Mouse (Mus musculus) midbrain, embryonic 15.5 days (tissue): ENCODE results near the gene Amn. TPM values are rescaled to one million over a fixed set of nuclear protein-coding genes. Genes with fewer than 3 reads are reported as not detected.

Source experiments
- ATAC-seq: fragments of 200-750 bp; cut with Nextera tagmentation; replicated peaks from 2 replicates; pipeline ENCODE4 v1.8.0; 2017; ENCODE audit warnings: moderate TSS enrichment
- H3K27ac ChIP-seq: fragments of 300-500 bp; sonication (generic); 2 replicates; pipeline ENCODE4 v1.5.1; 2015; ENCODE audit warnings: mild to moderate bottlenecking, inconsistent platforms
- H3K27me3 ChIP-seq: fragments of 300-500 bp; sonication (generic); replicated peaks from 2 replicates; pipeline ENCODE4 v1.6.1; 2015; ENCODE audit warnings: inconsistent platforms
- H3K36me3 ChIP-seq: fragments of 300-500 bp; sonication (generic); replicated peaks from 2 replicates; pipeline ENCODE4 v1.6.1; 2015; ENCODE audit warnings: inconsistent platforms
- H3K4me1 ChIP-seq: fragments of 300-500 bp; sonication (generic); 2 replicates; pipeline ENCODE4 v1.6.1; 2015; ENCODE audit warnings: inconsistent platforms
- H3K4me2 ChIP-seq: fragments of 300-500 bp; sonication (generic); 2 replicates; pipeline ENCODE4 v1.6.1; 2015; ENCODE audit warnings: inconsistent platforms, mild to moderate bottlenecking, moderate library complexity
- H3K4me3 ChIP-seq: fragments of 300-500 bp; sonication (generic); 2 replicates; pipeline ENCODE4 v1.5.1; 2015; ENCODE audit warnings: mild to moderate bottlenecking, inconsistent platforms
- H3K9ac ChIP-seq: fragments of 300-500 bp; sonication (generic); 2 replicates; pipeline ENCODE4 v1.6.1; 2015; ENCODE audit warnings: mild to moderate bottlenecking, inconsistent platforms
- H3K9me3 ChIP-seq: fragments of 300-500 bp; sonication (generic); 2 replicates; pipeline ENCODE4 v1.6.1; 2016; ENCODE audit warnings: inconsistent platforms
- WGBS: fragments of 180-500 bp; shearing (Covaris S2); methylation state at CpG from one replicate; pipeline ENCODE4 v1.1.7; 2015; ENCODE audit warnings: mixed read lengths; 5-methylcytosine and 5-hydroxymethylcytosine counted together
- polyA plus RNA-seq: library from polyadenylated mRNA; unstranded; fragments of >200 nt; fragmentation: Nextera tagmentation; extraction: Ambion mirVana; gene quantifications from 2 replicates; pipeline ENCODE4 v1.2.1, GENCODE M21; 2015

Gene Amn
- polyA plus RNA-seq, 1 experiment from 2014 or later = 13.9 TPM

GRCm38 (mm10) chr12:111271966-111272365 is 1.1 kb downstream of the Amn start:
- no peak for ATAC-seq
- Histone ChIP-seq H3K36me3 (no peaks in the 10 kb centered on the region), H3K4me1 (peaks cover 21% of the 10 kb centered on the region), H3K27ac (no peak overlapping the region), H3K4me2 (no peak overlapping the region), H3K9ac (no peak overlapping the region), H3K9me3 (no peaks in the 10 kb centered on the region), H3K4me3 (no peak overlapping the region), H3K27me3 (peaks cover 76% of the 10 kb centered on the region)
- 26% methylated on average over 8 of the region's 8 CpGs for WGBS

- H3K27me3 ChIP-seq = peaks cover 81% of the 10 kb centered on the region
- no peaks in the 10 kb centered on the region for H3K36me3 ChIP-seq
- no peak for ATAC-seq
- H3K4me3 ChIP-seq = no peak overlapping the region
- H3K27ac ChIP-seq = no peak overlapping the region
- H3K4me1 ChIP-seq = peaks cover 21% of the 10 kb centered on the region
- H3K4me2 ChIP-seq = no peak overlapping the region
- H3K9me3 ChIP-seq = no peaks in the 10 kb centered on the region
- 21% methylated on average over 12 of the region's 12 CpGs for WGBS
- H3K9ac ChIP-seq = no peak overlapping the region
These were observed 1.5 kb downstream of the Amn start for GRCm38 (mm10) chr12:111272420-111272819.

GRCm38 (mm10) chr12:111274006-111274405 is 3.1 kb downstream of the Amn start:
- peaks cover 21% of the 10 kb centered on the region for H3K4me1 ChIP-seq
- peaks cover 82% of the 10 kb centered on the region for H3K27me3 ChIP-seq
- H3K27ac ChIP-seq = no peak overlapping the region
- no peaks in the 10 kb centered on the region; the same call in 1 of the 2 replicates for H3K9me3 ChIP-seq
- H3K4me2 ChIP-seq = peak overlapping the region; percentile 79
- 0 out of 2 replicates have a peak, but pooled peaks have one; percentile 11 for ATAC-seq
- 3% methylated on average over 28 of the region's 28 CpGs for WGBS
- H3K9ac ChIP-seq = peak overlapping the region; percentile 33; the same call in 1 of the 2 replicates
- H3K4me3 ChIP-seq = peak overlapping the region; percentile 41
- H3K36me3 ChIP-seq = no peaks in the 10 kb centered on the region

- peak overlapping the region; percentile 41 for H3K4me3 ChIP-seq
- peak overlapping the region; percentile 79 for H3K4me2 ChIP-seq
- H3K9me3 ChIP-seq = no peaks in the 10 kb centered on the region; the same call in 1 of the 2 replicates
- H3K27me3 ChIP-seq = peaks cover 81% of the 10 kb centered on the region
- ATAC-seq = 0 out of 2 replicates have a peak, but pooled peaks have one; percentile 41
- H3K4me1 ChIP-seq = peaks cover 21% of the 10 kb centered on the region
- H3K27ac ChIP-seq = no peak overlapping the region
- peak overlapping the region; percentile 33 for H3K9ac ChIP-seq
- H3K36me3 ChIP-seq = no peaks in the 10 kb centered on the region
- 2% methylated on average over 78 of the region's 80 CpGs for WGBS
These were observed 3.7 kb downstream of the Amn start for GRCm38 (mm10) chr12:111274447-111275149.

- no peaks in the 10 kb centered on the region for H3K36me3 ChIP-seq
- WGBS = 2% methylated on average over 58 of the region's 58 CpGs
- H3K27me3 ChIP-seq = peaks cover 74% of the 10 kb centered on the region
- H3K9ac ChIP-seq = peak overlapping the region; percentile 33
- H3K9me3 ChIP-seq = no peaks in the 10 kb centered on the region; the same call in 1 of the 2 replicates
- H3K4me2 ChIP-seq = peak overlapping the region; percentile 79
- no peak overlapping the region for H3K27ac ChIP-seq
- peak; percentile 38; the same call in 1 of the 2 replicates for ATAC-seq
- H3K4me3 ChIP-seq = peak overlapping the region; percentile 41
- peaks cover 21% of the 10 kb centered on the region for H3K4me1 ChIP-seq
These were observed 4.4 kb downstream of the Amn start for GRCm38 (mm10) chr12:111275150-111275841.

- H3K4me1 ChIP-seq = peaks cover 21% of the 10 kb centered on the region
- no peak for ATAC-seq
- no peak overlapping the region for H3K4me3 ChIP-seq
- 55% methylated on average over 6 of the region's 6 CpGs for WGBS
- H3K27me3 ChIP-seq = peaks cover 64% of the 10 kb centered on the region
- H3K27ac ChIP-seq = no peak overlapping the region
- no peak overlapping the region for H3K9ac ChIP-seq
- no peaks in the 10 kb centered on the region for H3K36me3 ChIP-seq
- no peak overlapping the region for H3K4me2 ChIP-seq
- no peaks in the 10 kb centered on the region; the same call in 1 of the 2 replicates for H3K9me3 ChIP-seq
These were observed 5.5 kb downstream of the Amn start for GRCm38 (mm10) chr12:111276371-111276770.

- H3K4me1 ChIP-seq = peaks cover 10% of the 10 kb centered on the region
- no peak for ATAC-seq
- H3K9ac ChIP-seq = no peak overlapping the region
- no peaks in the 10 kb centered on the region; the same call in 1 of the 2 replicates for H3K9me3 ChIP-seq
- no peak overlapping the region for H3K4me3 ChIP-seq
- H3K27ac ChIP-seq = no peak overlapping the region
- no peaks in the 10 kb centered on the region for H3K36me3 ChIP-seq
- WGBS = 59% methylated on average over 4 of the region's 4 CpGs
- no peak overlapping the region for H3K4me2 ChIP-seq
- 0 out of 2 replicates have a peak, but pooled peaks cover 4% of the 10 kb centered on the region for H3K27me3 ChIP-seq
These were observed 12.7 kb downstream of the Amn start for GRCm38 (mm10) chr12:111283573-111283972.

- Histone ChIP-seq H3K27me3 (no peaks in the 10 kb centered on the region), H3K9ac (no peak overlapping the region), H3K4me1 (peaks cover 10% of the 10 kb centered on the region), H3K27ac (no peak overlapping the region), H3K9me3 (no peaks in the 10 kb centered on the region), H3K4me3 (no peak overlapping the region), H3K36me3 (no peaks in the 10 kb centered on the region), H3K4me2 (peak overlapping the region; percentile 33)
- ATAC-seq = no peak
- 23% methylated on average over 10 of the region's 10 CpGs for WGBS
These were observed 13.6 kb downstream of the Amn start for GRCm38 (mm10) chr12:111284532-111284931.

- H3K9ac ChIP-seq = no peak overlapping the region
- no peak for ATAC-seq
- no peak overlapping the region for H3K4me2 ChIP-seq
- no peaks in the 10 kb centered on the region for H3K4me1 ChIP-seq
- H3K4me3 ChIP-seq = no peak overlapping the region
- H3K27me3 ChIP-seq = no peaks in the 10 kb centered on the region
- no peaks in the 10 kb centered on the region for H3K9me3 ChIP-seq
- 94% methylated on average over 12 of the region's 12 CpGs for WGBS
- H3K27ac ChIP-seq = no peak overlapping the region
- peaks cover 52% of the 10 kb centered on the region for H3K36me3 ChIP-seq
These were observed 22.1 kb downstream of the Amn start for GRCm38 (mm10) chr12:111293025-111293424.

- Histone ChIP-seq H3K4me3 (no peak overlapping the region), H3K9ac (no peak overlapping the region), H3K4me2 (no peak overlapping the region), H3K4me1 (no peaks in the 10 kb centered on the region), H3K9me3 (no peaks in the 10 kb centered on the region), H3K36me3 (peaks cover 84% of the 10 kb centered on the region), H3K27me3 (no peaks in the 10 kb centered on the region), H3K27ac (no peak overlapping the region)
- WGBS = 94% methylated on average over 27 of the region's 27 CpGs
- ATAC-seq = no peak
These were observed 30.6 kb downstream of the Amn start for GRCm38 (mm10) chr12:111301322-111302017.

GRCm38 (mm10) chr12:111302018-111302345 is 31.1 kb downstream of the Amn start:
- no peak overlapping the region for H3K4me3 ChIP-seq
- H3K4me1 ChIP-seq = no peaks in the 10 kb centered on the region
- H3K27me3 ChIP-seq = no peaks in the 10 kb centered on the region
- no peak overlapping the region for H3K9ac ChIP-seq
- 95% methylated on average over 14 of the region's 14 CpGs for WGBS
- H3K36me3 ChIP-seq = peaks cover 87% of the 10 kb centered on the region
- no peak overlapping the region for H3K27ac ChIP-seq
- H3K9me3 ChIP-seq = no peaks in the 10 kb centered on the region
- H3K4me2 ChIP-seq = no peak overlapping the region
- ATAC-seq = no peak

GRCm38 (mm10) chr12:111303702-111304337 is 32.9 kb downstream of the Amn start:
- WGBS = 92% methylated on average over 8 of the region's 8 CpGs
- H3K9ac ChIP-seq = no peak overlapping the region

More at GRCm38 (mm10) chr12:111303702-111304337, 32.9 kb downstream of the Amn start:
- Histone ChIP-seq H3K4me1 (no peaks in the 10 kb centered on the region), H3K36me3 (peaks cover 75% of the 10 kb centered on the region), H3K9me3 (no peaks in the 10 kb centered on the region), H3K27me3 (no peaks in the 10 kb centered on the region), H3K27ac (no peak overlapping the region), H3K4me3 (no peak overlapping the region), H3K4me2 (no peak overlapping the region)
- ATAC-seq = no peak
